Mouse (Mus musculus) CH12F3 (cell line): ENCODE measurements at regions not wholly inside any gene's neighbourhood (a gene's known extent, or its start where the extent isn't known, plus 50 kb on each side); places are given as distances from the start of the nearest gene placed in this dataset.

ENCODE experiments used
- in situ Hi-C: fragments of 300-500 bp; cut with MboI; formaldehyde crosslinking; loops from 2 replicates; pipeline ENCODE4 v1.14.3; 2020; ENCODE audit warnings: low sequenced_read_pairs

DNA sequence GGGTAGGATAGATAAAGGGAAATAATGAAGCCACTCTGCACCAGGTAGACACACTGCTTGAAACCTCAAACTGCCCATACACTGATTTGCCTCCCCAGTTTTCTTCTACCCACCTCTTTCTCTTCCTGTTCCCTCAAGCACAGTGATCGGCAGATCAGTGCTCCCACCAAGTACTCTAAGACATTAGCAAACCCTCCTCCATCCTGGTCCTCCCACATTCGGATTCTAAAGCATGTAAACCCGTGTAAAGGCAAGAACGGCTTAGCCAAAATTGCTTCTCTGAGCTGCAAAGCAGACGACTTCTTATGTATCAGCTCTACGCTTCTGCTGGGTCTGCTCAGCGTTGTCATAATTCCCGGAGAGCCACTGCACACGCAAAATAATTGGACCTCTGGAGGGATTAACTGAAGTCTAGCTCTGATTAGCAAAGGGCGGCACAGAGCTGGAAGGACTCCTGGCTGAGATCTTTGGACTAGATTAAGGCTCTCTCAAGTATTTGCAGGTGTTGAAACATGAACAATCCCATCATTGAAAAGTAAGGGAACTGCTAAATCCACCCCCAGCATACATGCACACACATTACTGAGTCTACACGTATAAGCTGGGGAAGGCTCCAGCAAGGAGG is 67.2 kb downstream of the Mtx3 start:
- in situ Hi-C loops: no loop called here

- in situ Hi-C loops: no loop called here
Observed at GRCm38 (mm10) chr13:92912661-92913060, 68.1 kb downstream of the Mtx3 start.

GRCm38 (mm10) chr13:92914631-92915030 is 70.1 kb downstream of the Mtx3 start:
- in situ Hi-C loops: no loop called here

- in situ Hi-C loops: no loop called here
Observed at GRCm38 (mm10) chr13:92915221-92915839, 70.8 kb downstream of the Mtx3 start.

GRCm38 (mm10) chr13:92915948-92916710 is 71.6 kb downstream of the Mtx3 start:
- in situ Hi-C loops: no loop called here

- in situ Hi-C loops: no loop called here
Observed at GRCm38 (mm10) chr13:92919882-92920281, 75.3 kb downstream of the Mtx3 start.

DNA sequence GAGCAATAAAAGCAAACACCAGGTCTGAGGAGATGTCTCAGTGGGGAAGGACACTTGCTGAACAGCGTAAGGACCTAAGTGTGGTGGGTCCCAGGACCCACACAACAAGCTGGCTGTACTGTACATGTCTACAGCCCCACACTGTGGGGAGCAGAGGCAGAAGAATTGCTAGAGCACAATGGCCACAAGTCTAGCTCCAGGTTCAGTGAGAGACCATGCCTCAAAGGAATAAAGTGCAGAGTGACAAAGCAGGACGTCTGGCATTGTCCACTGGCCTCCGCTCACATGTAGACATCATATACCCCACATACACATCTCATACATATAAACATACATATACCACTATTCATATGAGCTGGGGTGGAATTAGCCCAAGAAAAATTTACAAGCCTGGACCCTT is 77.4 kb downstream of the Mtx3 start:
- in situ Hi-C loops: no loop called here

DNA sequence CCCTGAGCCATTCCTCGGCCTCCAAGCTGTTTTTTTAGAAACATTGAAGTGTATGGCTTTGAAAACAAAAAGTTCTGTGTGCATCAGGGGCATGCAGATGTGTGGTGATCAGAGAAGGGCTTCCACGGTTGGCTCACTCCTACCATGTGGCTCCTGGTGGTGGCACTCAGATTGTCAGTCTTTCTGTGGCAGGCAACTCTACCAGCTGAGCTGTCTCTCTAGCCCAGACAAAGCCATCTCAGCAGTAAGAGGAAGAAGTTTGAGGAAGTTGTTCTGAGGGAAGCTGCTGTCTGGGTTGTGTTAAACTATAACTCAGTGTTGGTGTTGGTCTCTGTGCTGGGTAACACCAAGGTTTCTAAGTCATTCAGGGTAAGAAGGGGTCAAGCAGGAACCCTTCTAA is 78.9 kb downstream of the Mtx3 start:
- in situ Hi-C loops: no loop called here

DNA sequence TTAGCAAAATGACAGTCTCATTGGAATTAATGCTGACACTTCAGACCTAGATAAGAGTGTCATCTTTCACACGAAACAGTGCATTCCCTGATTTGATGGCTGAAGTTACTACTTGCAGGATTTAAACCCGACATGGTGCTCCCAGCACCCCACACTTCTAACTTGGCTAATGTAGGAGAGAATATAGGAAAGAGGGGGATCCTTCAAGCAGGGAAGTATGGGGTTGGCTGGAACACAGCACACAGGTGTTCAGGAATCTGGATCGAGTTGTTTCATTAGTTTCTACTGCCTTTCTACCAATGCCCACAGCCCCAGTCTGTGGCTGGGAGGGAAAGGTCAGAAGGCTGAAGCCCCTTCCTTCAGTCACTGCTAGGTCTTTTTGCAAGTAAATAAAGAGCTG is 79.5 kb downstream of the Mtx3 start:
- in situ Hi-C loops: no loop called here

DNA sequence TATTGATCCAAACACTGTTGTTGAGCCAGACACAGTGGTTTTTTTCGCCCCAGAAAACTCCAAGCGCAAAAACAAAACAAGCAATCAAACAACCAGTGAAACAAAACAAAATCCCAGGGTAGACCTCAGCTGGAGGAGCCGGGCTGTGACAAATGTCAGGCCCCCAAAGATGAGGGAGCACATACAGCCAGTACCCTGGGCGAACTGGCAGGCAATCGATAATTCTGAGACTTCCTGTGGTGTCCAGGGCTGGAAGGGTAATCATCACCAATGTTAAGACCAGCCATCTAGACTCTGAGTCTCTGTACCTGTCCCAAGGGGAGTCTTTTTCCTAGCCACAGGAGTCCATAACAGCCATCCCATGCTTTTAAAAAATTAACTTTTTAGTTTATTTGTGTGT is 80.6 kb downstream of the Mtx3 start:
- in situ Hi-C loops: no loop called here

GRCm38 (mm10) chr13:92928551-92928950 is 84.0 kb downstream of the Mtx3 start:
- in situ Hi-C loops: no loop called here

DNA sequence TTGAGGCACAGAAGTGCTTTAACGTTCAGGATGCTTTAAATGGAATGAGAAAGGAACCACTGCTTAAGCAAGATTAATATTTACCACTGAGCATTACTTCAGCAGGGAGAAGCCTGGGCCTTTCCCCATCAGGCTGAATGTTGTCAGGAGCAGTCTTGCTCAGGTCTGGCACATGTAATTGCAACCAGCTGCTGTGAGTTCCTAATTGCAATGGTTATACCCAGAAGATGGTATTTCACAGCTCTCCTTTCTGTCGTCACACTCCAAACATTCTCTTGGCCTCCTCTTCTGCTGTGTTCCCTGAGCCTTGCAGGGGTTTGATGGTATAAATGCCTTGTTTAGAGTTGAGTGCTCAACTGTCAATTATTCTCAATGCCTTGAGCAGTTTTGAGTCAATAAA is 87.1 kb downstream of the Mtx3 start:
- in situ Hi-C loops: no loop called here

DNA sequence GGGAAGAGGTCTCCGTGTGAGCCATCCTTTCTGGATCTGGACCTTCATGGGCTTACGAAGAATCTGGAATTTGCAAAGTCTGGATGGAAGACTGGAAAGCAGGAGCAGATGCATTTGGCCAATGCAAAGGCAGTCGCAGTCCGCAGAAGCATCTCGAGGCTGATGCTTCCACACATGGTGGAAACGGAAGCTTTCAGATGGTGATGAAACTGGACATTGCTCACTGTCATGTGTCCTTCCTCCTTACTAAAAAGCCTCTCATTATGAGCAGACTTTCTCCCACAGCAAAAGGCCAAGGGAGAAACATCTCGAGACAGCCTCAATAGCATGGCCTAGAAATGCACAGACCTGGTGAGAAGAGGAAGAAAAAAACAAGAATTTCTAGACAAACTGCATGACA is 94.5 kb downstream of the Mtx3 start:
- in situ Hi-C loops: no loop called here

DNA sequence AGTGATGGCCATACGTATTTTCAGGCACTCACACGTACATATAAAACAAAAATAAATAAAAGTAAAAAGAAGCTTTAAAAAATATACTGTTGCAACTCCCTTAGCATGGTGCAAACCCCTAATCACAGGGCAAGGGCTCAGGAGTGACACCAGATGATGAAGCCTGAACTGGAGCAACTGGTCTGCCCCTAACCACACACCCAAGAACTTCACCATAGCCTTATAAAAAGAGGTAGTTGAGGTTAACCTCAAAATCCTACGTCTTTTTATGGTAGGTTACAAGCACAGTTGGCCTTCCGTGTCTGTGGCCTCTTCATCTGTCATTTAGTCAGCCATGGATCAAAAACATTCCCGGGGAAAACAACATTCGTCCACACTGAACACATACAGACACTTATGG is 96.0 kb downstream of the Mtx3 start:
- in situ Hi-C loops: no loop called here

GRCm38 (mm10) chr13:92948560-92948959 is 104.0 kb downstream of the Mtx3 start:
- in situ Hi-C loops: no loop called here

- in situ Hi-C loops: no loop called here
Observed at GRCm38 (mm10) chr13:92960031-92960430, 115.5 kb downstream of the Mtx3 start.

DNA sequence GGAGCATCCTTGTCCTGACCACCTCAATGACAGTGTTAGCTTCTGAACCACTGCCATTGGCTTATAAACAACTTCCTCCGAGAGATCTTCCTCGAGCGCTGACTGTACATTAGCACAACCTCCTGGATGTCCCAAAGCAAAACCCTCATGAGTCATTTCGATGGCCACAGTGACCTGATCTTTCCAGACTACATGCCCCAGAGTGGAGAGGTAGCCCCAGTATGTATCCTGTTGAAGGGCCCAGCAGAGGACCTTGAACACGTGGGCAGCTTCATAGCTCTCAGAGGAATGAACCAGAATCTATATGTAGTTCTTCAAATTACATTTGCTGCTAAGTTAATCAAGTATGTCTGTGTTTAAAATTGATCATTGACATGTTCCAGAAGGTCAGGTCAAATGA is 118.1 kb downstream of the Mtx3 start:
- in situ Hi-C loops: no loop called here

GRCm38 (mm10) chr13:92963351-92963895 is 118.9 kb downstream of the Mtx3 start:
- in situ Hi-C loops: no loop called here

- in situ Hi-C loops: no loop called here
Observed at GRCm38 (mm10) chr13:92964213-92964743, 119.7 kb downstream of the Mtx3 start.

- in situ Hi-C loops: no loop called here
Observed at GRCm38 (mm10) chr13:92967025-92967610, 122.6 kb downstream of the Mtx3 start.

DNA sequence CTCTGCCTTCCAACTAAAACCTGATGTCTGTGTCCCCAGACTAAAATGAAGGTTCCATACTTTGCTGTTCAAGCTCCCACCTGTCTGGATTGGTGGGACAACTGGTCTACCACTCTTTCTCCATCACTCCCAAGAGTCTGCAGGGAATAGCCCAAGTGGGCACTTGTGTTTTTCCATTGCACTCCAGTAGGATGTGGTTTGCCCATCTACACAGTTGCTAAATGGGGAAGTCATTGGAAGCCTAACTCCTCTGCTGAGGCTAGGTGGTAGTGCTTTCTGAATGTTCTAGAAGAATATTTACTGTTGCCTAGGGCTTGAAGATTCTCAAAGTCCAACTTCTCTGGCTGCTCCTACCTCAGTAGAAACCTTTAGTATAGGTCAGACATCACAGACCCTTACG is 125.0 kb downstream of the Mtx3 start:
- in situ Hi-C loops: no loop called here
